Mouse (Mus musculus) retina, adult 2 months (tissue): Measurements from ENCODE around the gene Acap2.

ENCODE experiments used
- DNase-seq: peaks from one replicate; pipeline ENCODE4 v3.0.0-alpha.2; 2012; ENCODE audit warnings: low read depth, low spot score

Acap2 gene

GRCm38 (mm10) chr16:31169596-31169995 lies 31.4 kb downstream of the Acap2 start:
- no peak for DNase-seq

GRCm38 (mm10) chr16:31167934-31168333 lies 33.1 kb downstream of the Acap2 start:
- no peak for DNase-seq

- no peak for DNase-seq
Measured at GRCm38 (mm10) chr16:31167017-31167887, 33.8 kb downstream of the Acap2 start.

GRCm38 (mm10) chr16:31165907-31166306 lies 35.1 kb downstream of the Acap2 start:
- DNase-seq: no peak

GRCm38 (mm10) chr16:31165467-31165866 lies 35.6 kb downstream of the Acap2 start:
- no peak for DNase-seq

GRCm38 (mm10) chr16:31164125-31164524 lies 36.9 kb downstream of the Acap2 start:
- no peak for DNase-seq

- DNase-seq: no peak
Measured at GRCm38 (mm10) chr16:31160486-31160885, 40.6 kb downstream of the Acap2 start.

GRCm38 (mm10) chr16:31159491-31159890 lies 41.6 kb downstream of the Acap2 start:
- no peak for DNase-seq

GRCm38 (mm10) chr16:31149841-31150240 lies 51.2 kb downstream of the Acap2 start:
- DNase-seq: no peak

- no peak for DNase-seq
Measured at GRCm38 (mm10) chr16:31148891-31149290, 52.2 kb downstream of the Acap2 start.

- no peak for DNase-seq
Measured at GRCm38 (mm10) chr16:31147766-31148165, 53.3 kb downstream of the Acap2 start.

GRCm38 (mm10) chr16:31141916-31142315 lies 59.1 kb downstream of the Acap2 start:
- DNase-seq: no peak

GRCm38 (mm10) chr16:31136616-31137253 lies 64.3 kb downstream of the Acap2 start:
- DNase-seq: no peak

- DNase-seq: no peak
Measured at GRCm38 (mm10) chr16:31135519-31135918, 65.5 kb downstream of the Acap2 start.

GRCm38 (mm10) chr16:31131531-31131930 lies 69.5 kb downstream of the Acap2 start:
- DNase-seq: no peak

GRCm38 (mm10) chr16:31128116-31128515 lies 72.9 kb downstream of the Acap2 start:
- no peak for DNase-seq

GRCm38 (mm10) chr16:31124991-31125390 lies 76.1 kb downstream of the Acap2 start:
- DNase-seq: no peak

GRCm38 (mm10) chr16:31121612-31122011 lies 79.4 kb downstream of the Acap2 start:
- no peak for DNase-seq

- no peak for DNase-seq
Measured at GRCm38 (mm10) chr16:31113596-31113995, 87.4 kb downstream of the Acap2 start.

GRCm38 (mm10) chr16:31101352-31101751 lies 99.7 kb downstream of the Acap2 start:
- no peak for DNase-seq

GRCm38 (mm10) chr16:31099906-31100305 lies 101.1 kb downstream of the Acap2 start:
- no peak for DNase-seq

- no peak for DNase-seq
Measured at GRCm38 (mm10) chr16:31094036-31094435, 107.0 kb downstream of the Acap2 start.

- DNase-seq: no peak
Measured at GRCm38 (mm10) chr16:31093186-31093585, 107.9 kb downstream of the Acap2 start.
